Mouse (Mus musculus): ENCODE measurements around the gene Cat. TPM values are rescaled to one million over a fixed set of nuclear protein-coding genes. Genes with fewer than 3 reads are reported as not detected.
A peak's percentile ranks its signal among the peaks of the same experiment; 100 is the strongest.

The Cat gene
- polyA plus RNA-seq, 1 experiment from 2014 or later: 89.8 TPM

GRCm38 (mm10) chr2:103462746-103463145 is 22.2 kb downstream of the Cat start:
- Histone ChIP-seq H3K4me2 (no peak overlapping the region), H3K4me3 (ENCODE audit: low read depth, low read length) (no peak overlapping the region), H3K4me1 (ENCODE audit: insufficient read depth) (no peaks in the 10 kb centered on the region), H3K9me3 (ENCODE audit: low read depth, low read length) (no peaks in the 10 kb centered on the region), H3K9ac (no peak overlapping the region), H3K27ac (ENCODE audit: low read depth) (no peak overlapping the region), H3K36me3 (ENCODE audit: insufficient read depth) (peaks cover 83% of the 10 kb centered on the region), H3K27me3 (ENCODE audit: insufficient read depth, low read length) (no peaks in the 10 kb centered on the region)
- ATAC-seq (ENCODE audit: insufficient read depth): no peak
- WGBS: 92% methylated on average over 5 of the region's 5 CpGs
- TF ChIP-seq CTCF (IDR thresholded peaks at IDR 0.05; ENCODE audit: low read depth): no peak
- DNase-seq: no peak

- TF ChIP-seq CTCF (IDR thresholded peaks at IDR 0.05; ENCODE audit: low read depth): no peak
- Histone ChIP-seq H3K4me1 (ENCODE audit: insufficient read depth) (no peaks in the 10 kb centered on the region), H3K9ac (no peak overlapping the region), H3K27me3 (ENCODE audit: insufficient read depth, low read length) (no peaks in the 10 kb centered on the region), H3K4me2 (no peak overlapping the region), H3K4me3 (ENCODE audit: low read depth, low read length) (no peak overlapping the region), H3K9me3 (ENCODE audit: low read depth, low read length) (no peaks in the 10 kb centered on the region), H3K27ac (ENCODE audit: low read depth) (peak overlapping the region; percentile 3), H3K36me3 (ENCODE audit: insufficient read depth) (peaks cover 79% of the 10 kb centered on the region)
- DNase-seq (peak; percentile 42), ATAC-seq (ENCODE audit: insufficient read depth) (no peak)
- WGBS: 29% methylated on average over 9 of the region's 9 CpGs
Measured at GRCm38 (mm10) chr2:103461743-103462142, 23.2 kb downstream of the Cat start.

GRCm38 (mm10) chr2:103461210-103461609 is 23.8 kb downstream of the Cat start:
- ATAC-seq (ENCODE audit: insufficient read depth): no peak
- TF ChIP-seq CTCF (IDR thresholded peaks at IDR 0.05; ENCODE audit: low read depth): no peak
- 73% methylated on average over 8 of the region's 8 CpGs for WGBS

GRCm38 (mm10) chr2:103459069-103459468 is 25.9 kb downstream of the Cat start:
- TF ChIP-seq CTCF (IDR thresholded peaks at IDR 0.05; ENCODE audit: low read depth): no peak

More at GRCm38 (mm10) chr2:103461210-103461609, 23.8 kb downstream of the Cat start:
- H3K27me3 ChIP-seq (ENCODE audit: insufficient read depth, low read length): no peaks in the 10 kb centered on the region
- no peak overlapping the region for H3K4me2 ChIP-seq
- H3K36me3 ChIP-seq (ENCODE audit: insufficient read depth): peaks cover 79% of the 10 kb centered on the region
- no peak overlapping the region for H3K4me3 ChIP-seq (ENCODE audit: low read depth, low read length)
- DNase-seq: peak; percentile 16
- no peaks in the 10 kb centered on the region for H3K4me1 ChIP-seq (ENCODE audit: insufficient read depth)
- H3K9me3 ChIP-seq (ENCODE audit: low read depth, low read length): no peaks in the 10 kb centered on the region
- H3K9ac ChIP-seq: no peak overlapping the region
- no peak overlapping the region; the same call in 1 of the 2 replicates for H3K27ac ChIP-seq (ENCODE audit: low read depth)

GRCm38 (mm10) chr2:103457628-103458027 is 27.3 kb downstream of the Cat start:
- ATAC-seq (ENCODE audit: insufficient read depth): no peak
- Histone ChIP-seq H3K27ac (ENCODE audit: low read depth) (no peak overlapping the region), H3K4me3 (ENCODE audit: low read depth, low read length) (no peak overlapping the region), H3K9ac (no peak overlapping the region), H3K4me2 (no peak overlapping the region), H3K27me3 (ENCODE audit: insufficient read depth, low read length) (no peaks in the 10 kb centered on the region), H3K9me3 (ENCODE audit: low read depth, low read length) (no peaks in the 10 kb centered on the region), H3K4me1 (ENCODE audit: insufficient read depth) (no peaks in the 10 kb centered on the region), H3K36me3 (ENCODE audit: insufficient read depth) (peaks cover 76% of the 10 kb centered on the region)
- DNase-seq: no peak
- 91% methylated on average over 7 of the region's 7 CpGs for WGBS
- TF ChIP-seq CTCF (IDR thresholded peaks at IDR 0.05; ENCODE audit: low read depth): no peak

More at GRCm38 (mm10) chr2:103459069-103459468, 25.9 kb downstream of the Cat start:
- Histone ChIP-seq H3K4me1 (ENCODE audit: insufficient read depth) (no peaks in the 10 kb centered on the region), H3K27ac (ENCODE audit: low read depth) (no peak overlapping the region), H3K9ac (no peak overlapping the region), H3K9me3 (ENCODE audit: low read depth, low read length) (no peaks in the 10 kb centered on the region), H3K4me2 (no peak overlapping the region), H3K27me3 (ENCODE audit: insufficient read depth, low read length) (no peaks in the 10 kb centered on the region), H3K36me3 (ENCODE audit: insufficient read depth) (peaks cover 82% of the 10 kb centered on the region), H3K4me3 (ENCODE audit: low read depth, low read length) (no peak overlapping the region)
- 91% methylated on average over 10 of the region's 10 CpGs for WGBS
- DNase-seq (no peak), ATAC-seq (ENCODE audit: insufficient read depth) (no peak)

- Histone ChIP-seq H3K27ac (ENCODE audit: low read depth) (no peak overlapping the region), H3K9me3 (ENCODE audit: low read depth, low read length) (no peaks in the 10 kb centered on the region), H3K4me1 (ENCODE audit: insufficient read depth) (no peaks in the 10 kb centered on the region), H3K27me3 (ENCODE audit: insufficient read depth, low read length) (no peaks in the 10 kb centered on the region), H3K4me3 (ENCODE audit: low read depth, low read length) (no peak overlapping the region), H3K4me2 (no peak overlapping the region), H3K9ac (no peak overlapping the region), H3K36me3 (ENCODE audit: insufficient read depth) (peaks cover 71% of the 10 kb centered on the region)
- 87% methylated on average over 5 of the region's 5 CpGs for WGBS
- no peak for DNase-seq
- no peak for ATAC-seq (ENCODE audit: insufficient read depth)
- TF ChIP-seq CTCF (IDR thresholded peaks at IDR 0.05; ENCODE audit: low read depth): no peak
Measured at GRCm38 (mm10) chr2:103457048-103457447, 27.9 kb downstream of the Cat start.

- 18% methylated on average over 10 of the region's 10 CpGs for WGBS
- no peak; the same call in 1 of the 2 replicates for ATAC-seq (ENCODE audit: insufficient read depth)
Measured at GRCm38 (mm10) chr2:103456646-103457045, 28.3 kb downstream of the Cat start.

GRCm38 (mm10) chr2:103455748-103456147 is 29.2 kb downstream of the Cat start:
- Histone ChIP-seq H3K36me3 (ENCODE audit: insufficient read depth) (peaks cover 66% of the 10 kb centered on the region), H3K4me2 (no peak overlapping the region), H3K27me3 (ENCODE audit: insufficient read depth, low read length) (no peaks in the 10 kb centered on the region), H3K9me3 (ENCODE audit: low read depth, low read length) (no peaks in the 10 kb centered on the region), H3K4me3 (ENCODE audit: low read depth, low read length) (no peak overlapping the region), H3K27ac (ENCODE audit: low read depth) (no peak overlapping the region), H3K4me1 (ENCODE audit: insufficient read depth) (no peaks in the 10 kb centered on the region), H3K9ac (no peak overlapping the region)
- DNase-seq: no peak
- no peak for ATAC-seq (ENCODE audit: insufficient read depth)
- 95% methylated on average over 7 of the region's 7 CpGs for WGBS
- no peak for TF ChIP-seq CTCF (IDR thresholded peaks at IDR 0.05; ENCODE audit: low read depth)

More at GRCm38 (mm10) chr2:103456646-103457045, 28.3 kb downstream of the Cat start:
- Histone ChIP-seq H3K4me3 (ENCODE audit: low read depth, low read length) (no peak overlapping the region), H3K9me3 (ENCODE audit: low read depth, low read length) (no peaks in the 10 kb centered on the region), H3K36me3 (ENCODE audit: insufficient read depth) (peaks cover 67% of the 10 kb centered on the region), H3K27ac (ENCODE audit: low read depth) (no peak overlapping the region), H3K27me3 (ENCODE audit: insufficient read depth, low read length) (no peaks in the 10 kb centered on the region), H3K4me2 (no peak overlapping the region), H3K4me1 (ENCODE audit: insufficient read depth) (no peaks in the 10 kb centered on the region), H3K9ac (no peak overlapping the region)
- TF ChIP-seq CTCF (IDR thresholded peaks at IDR 0.05; ENCODE audit: low read depth): peak; percentile 95
- DNase-seq: peak; percentile 92

Data from lung, embryonic 14.5 days (tissue).